ENCODE assay signal across 18 mouse cellular contexts in genomic region chr1:162223258-162223940, GRCm38 (mm10).
DNase-seq lines count a peak whose midpoint lies in the region; ATAC-seq lines count a peak whose summit lies in the region.
"Had no signal": no experiment of that assay in that cellular context is flagged by ENCODE, and none has a peak within 500 bp of the region (broad histone marks: within the 10 kb centered on the region; RNA-seq: fewer than 3 reads in every experiment).

No protein-coding gene starts in this region.

- H3K27me3 ChIP-seq in kidney, embryonic 15.5 days, result no peaks in the 10 kb centered on the region
- no peaks in the 10 kb centered on the region for H3K27me3 ChIP-seq in limb, embryonic 12.5 days
- H3K27me3 ChIP-seq: midbrain, embryonic 13.5 days; neural tube, embryonic 12.5 days had no signal

- H3K4me2 ChIP-seq in kidney, embryonic 15.5 days, result no peak overlapping the region
- H3K4me2 ChIP-seq in limb, embryonic 12.5 days, result peak overlapping the region; percentile 67
- H3K4me2 ChIP-seq: midbrain, embryonic 13.5 days; neural tube, embryonic 12.5 days had no signal

- ATAC-seq in kidney, embryonic 15.5 days (replicated peaks; ENCODE audit: low FRiP score), result no peak
- no peak for ATAC-seq in limb, embryonic 12.5 days (ENCODE audit: insufficient number of reproducible peaks, insufficient read depth, low FRiP score, low TSS enrichment, low read depth)
- ATAC-seq: activated CD4-positive, CD25-positive, alpha-beta regulatory T cell, adult 4 months; forebrain, postnatal 0 days; midbrain, embryonic 13.5 days had no signal

- no peak for DNase-seq in kidney, postnatal 25 days
- DNase-seq in 3T3-L1 (ENCODE audit: low read depth, low spot score) (peak; percentile 53), adipocyte (ENCODE audit: low spot score) (peak; percentile 39)
- no peak for DNase-seq in gastrocnemius, postnatal 4 days (ENCODE audit: low spot score in 2 of 2)
- DNase-seq in adrenal gland, postnatal 25 days, result no peak
- DNase-seq: cerebellum, adult 11 months; forebrain, postnatal 0 days; gastrocnemius, postnatal 10 days; heart, postnatal 14 days; kidney, postnatal 4 days; layer of hippocampus, postnatal 36 days; right cerebral cortex, postnatal 4 days; thymus, postnatal 4 days had no signal

- no peaks in the 10 kb centered on the region for H3K9me3 ChIP-seq in kidney, embryonic 15.5 days (replicated peaks)
- no peaks in the 10 kb centered on the region for H3K9me3 ChIP-seq in limb, embryonic 12.5 days
- H3K9me3 ChIP-seq: midbrain, embryonic 13.5 days; neural tube, embryonic 12.5 days had no signal

- H3K4me1 ChIP-seq in kidney, embryonic 15.5 days, result 0 out of 2 replicates have a peak, but pooled peaks cover 5% of the 10 kb centered on the region
- peaks cover 9% of the 10 kb centered on the region for H3K4me1 ChIP-seq in limb, embryonic 12.5 days (replicated peaks)
- H3K4me1 ChIP-seq: midbrain, embryonic 13.5 days; neural tube, embryonic 12.5 days had no signal

- H3K9ac ChIP-seq in kidney, embryonic 15.5 days, result no peak overlapping the region
- H3K9ac ChIP-seq in limb, embryonic 12.5 days (replicated peaks), result peak overlapping the region; percentile 81
- H3K9ac ChIP-seq: forebrain, postnatal 0 days; midbrain, embryonic 13.5 days; neural tube, embryonic 12.5 days had no signal

- WGBS in kidney, embryonic 15.5 days, result 68% methylated on average over 8 of the region's 8 CpGs
- 41% methylated on average over 8 of the region's 8 CpGs for WGBS in limb, embryonic 12.5 days

- peak overlapping the region; percentile 27 for H3K27ac ChIP-seq in kidney, embryonic 15.5 days
- H3K27ac ChIP-seq in limb, embryonic 12.5 days, result peak overlapping the region; percentile 97
- H3K27ac ChIP-seq: midbrain, embryonic 13.5 days; neural tube, embryonic 12.5 days had no signal

- no peaks in the 10 kb centered on the region for H3K36me3 ChIP-seq in kidney, embryonic 15.5 days
- peaks cover 13% of the 10 kb centered on the region for H3K36me3 ChIP-seq in limb, embryonic 12.5 days
- H3K36me3 ChIP-seq: midbrain, embryonic 13.5 days; neural tube, embryonic 12.5 days had no signal

- no peak overlapping the region for H3K4me3 ChIP-seq in kidney, embryonic 15.5 days (replicated peaks)
- H3K4me3 ChIP-seq in limb, embryonic 12.5 days (replicated peaks), result peak overlapping the region; percentile 81
- H3K4me3 ChIP-seq: midbrain, embryonic 13.5 days; neural tube, embryonic 12.5 days had no signal

Comparison
In these comparisons a context has a peak if more than half of its experiments do, and no peak if none do; other contexts are left out.
1. DNase-seq: peak in 3T3-L1 (single experiment) and adipocyte (single experiment); none in kidney, postnatal 25 days (0 of 2), gastrocnemius, postnatal 4 days (0 of 2) and adrenal gland, postnatal 25 days (single experiment).